Mouse (Mus musculus) common myeloid progenitor, adult 5-6 weeks (primary cell): Measurements from ENCODE around the gene Myct1. TPM values are rescaled to one million over a fixed set of nuclear protein-coding genes. Genes with fewer than 3 reads are reported as not detected.
A peak's percentile ranks its signal among the peaks of the same experiment; 100 is the strongest.

Source experiments
- ATAC-seq: replicated peaks from 2 replicates; pipeline ENCODE4 v1.8.0; 2016; ENCODE audit warnings: low read depth, mild to moderate bottlenecking, moderate TSS enrichment, inconsistent platforms; ENCODE audit not compliant: poor library complexity, severe bottlenecking
- total RNA-seq: library from RNA; stranded (forward); fragments of 200-1000, 187-1606 nt; gene quantifications from 2 replicates; pipeline ENCODE4 v1.2.3, GENCODE M21; 2017

Gene Myct1
- total RNA-seq, 1 experiment from 2014 or later, result 20.2 TPM

DNA sequence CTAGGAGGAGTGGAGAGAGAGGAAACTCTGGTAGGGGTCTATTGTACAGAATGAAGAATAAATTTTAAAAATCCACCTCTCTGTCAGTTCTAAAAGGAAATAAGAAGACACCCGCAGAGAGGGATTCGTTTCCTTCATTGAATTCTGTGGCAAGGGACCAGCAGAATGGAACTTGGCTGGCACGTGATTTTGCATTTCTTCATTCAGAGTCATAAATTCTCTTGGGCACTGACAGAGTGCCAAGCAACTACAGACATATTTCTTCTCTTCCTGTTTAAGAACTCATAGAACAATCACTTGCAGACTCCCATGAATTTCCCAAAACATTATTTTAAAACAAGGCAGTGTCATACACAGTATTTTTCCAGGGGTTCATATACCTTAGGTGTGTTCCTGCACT lies 15.3 kb downstream of the Myct1 start:
- ATAC-seq, result no peak

DNA sequence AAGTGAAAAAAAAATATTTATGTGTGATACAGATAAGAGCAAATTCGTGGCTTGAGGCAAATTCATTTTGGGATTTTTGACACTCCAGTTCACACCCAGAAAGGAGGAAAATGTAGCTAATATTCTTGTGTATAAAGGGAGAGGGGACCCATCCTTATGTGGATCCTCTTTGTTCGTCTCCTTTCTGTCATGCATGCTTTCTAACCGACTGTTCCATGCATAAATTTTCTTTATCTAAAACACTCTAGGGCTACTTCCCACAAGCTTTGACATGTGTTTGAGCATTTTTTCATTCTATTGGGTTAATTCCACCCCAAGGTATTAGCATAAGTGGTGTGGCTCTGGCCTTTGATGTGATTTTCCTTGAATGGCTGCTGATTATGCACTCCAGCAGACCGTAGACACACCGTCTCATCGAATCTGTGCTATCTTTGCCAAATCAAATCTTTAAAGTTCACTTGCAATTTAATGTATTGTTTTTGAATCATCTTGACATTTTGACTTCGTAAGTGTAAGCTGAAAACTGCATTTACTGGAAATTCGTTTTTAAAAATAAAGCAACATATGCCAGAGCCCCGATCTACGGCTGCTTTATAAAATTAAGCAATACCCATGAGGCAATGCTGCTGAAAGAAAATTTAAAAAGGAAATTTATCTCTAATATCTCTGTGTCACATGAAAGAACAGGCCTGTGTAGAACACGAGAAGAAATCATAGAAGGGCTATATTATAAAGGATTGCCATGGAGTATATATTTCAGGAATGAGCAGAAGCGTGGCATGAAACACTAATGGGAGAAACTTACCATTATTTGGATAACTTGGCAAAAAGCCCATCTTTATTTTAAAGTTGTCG lies 21.8 kb downstream of the Myct1 start:
- ATAC-seq, result no peak

DNA sequence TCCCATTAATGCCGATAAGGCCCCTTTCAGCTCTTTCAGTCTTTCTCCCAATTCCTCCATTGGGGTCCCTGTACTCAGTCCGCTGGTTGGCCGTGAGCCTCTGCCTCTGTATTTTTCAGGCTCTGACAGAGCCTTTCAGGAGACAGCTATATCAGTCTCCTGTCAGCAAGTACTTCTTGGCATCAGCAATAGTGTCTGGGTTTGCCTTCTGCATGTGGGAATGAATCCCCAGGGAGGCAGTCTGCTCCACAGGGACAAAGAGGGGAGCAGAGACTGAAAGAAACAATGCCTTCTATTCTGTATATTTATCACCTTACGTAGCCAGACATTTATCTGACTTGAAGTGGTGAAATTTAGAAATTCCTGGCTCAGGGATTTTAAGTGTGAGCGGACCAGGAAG lies 32.7 kb downstream of the Myct1 start:
- ATAC-seq, result no peak

DNA sequence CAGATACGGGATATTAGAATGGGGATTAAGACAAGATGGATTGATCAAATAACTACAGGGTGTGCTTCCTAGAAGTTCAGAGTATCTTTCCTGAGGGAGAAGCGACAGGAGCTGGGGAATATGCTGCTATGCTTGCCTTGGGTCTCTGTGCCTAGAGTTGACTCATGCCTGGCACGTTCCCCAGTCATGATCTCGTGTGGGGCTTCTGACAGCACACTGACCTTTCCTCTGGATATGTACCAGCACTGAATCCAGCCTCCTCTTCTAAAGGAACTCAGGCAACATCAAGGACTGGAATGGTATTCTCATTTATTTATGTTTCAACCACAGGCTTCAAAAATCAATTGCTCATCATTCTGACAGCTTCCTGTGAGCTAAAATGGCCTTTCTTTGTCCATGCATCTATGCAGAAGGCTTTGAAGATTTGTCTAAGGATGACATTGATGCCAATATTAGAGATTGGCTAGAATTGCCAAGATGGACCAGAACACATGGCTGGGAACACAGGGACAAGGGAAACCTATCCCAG lies 40.2 kb downstream of the Myct1 start:
- no peak for ATAC-seq

DNA sequence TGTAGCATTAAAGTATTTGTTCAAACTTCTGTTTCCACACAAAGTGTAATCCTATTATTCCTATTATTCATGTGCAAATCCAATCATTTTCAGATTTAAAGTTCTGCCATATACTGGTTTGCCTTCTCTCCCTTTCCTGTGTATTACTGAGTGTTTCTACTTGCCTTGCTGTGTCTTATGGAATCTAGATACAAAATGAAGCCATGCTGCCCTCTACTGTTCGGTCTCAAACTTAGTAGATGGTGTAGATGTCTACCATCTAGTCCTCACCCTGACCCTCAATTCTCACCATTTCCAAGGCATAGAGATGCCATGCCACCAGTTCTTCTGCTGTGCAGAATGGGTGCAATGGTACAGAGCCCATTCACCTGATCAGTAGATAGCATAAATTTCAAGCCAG lies 40.8 kb downstream of the Myct1 start:
- peak; percentile 85 for ATAC-seq

DNA sequence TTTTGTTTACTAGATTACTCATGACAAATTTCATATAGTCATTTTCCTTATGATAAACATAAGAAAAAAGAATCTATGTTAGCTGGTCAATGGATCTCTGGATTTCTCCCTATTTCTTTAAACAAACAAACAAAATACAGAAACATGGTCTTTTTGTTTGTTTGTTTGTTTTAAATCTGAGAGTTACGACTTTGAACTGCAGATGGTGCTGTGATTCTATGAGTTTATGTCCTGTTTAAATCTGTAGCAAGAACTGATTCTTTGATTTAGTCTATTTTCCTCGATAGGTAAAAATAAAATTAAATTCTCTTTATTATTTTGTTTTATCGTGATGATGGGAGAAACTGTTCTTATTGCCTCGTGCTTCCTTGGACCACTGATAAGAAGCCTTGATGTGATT lies 43.7 kb downstream of the Myct1 start:
- no peak for ATAC-seq

DNA sequence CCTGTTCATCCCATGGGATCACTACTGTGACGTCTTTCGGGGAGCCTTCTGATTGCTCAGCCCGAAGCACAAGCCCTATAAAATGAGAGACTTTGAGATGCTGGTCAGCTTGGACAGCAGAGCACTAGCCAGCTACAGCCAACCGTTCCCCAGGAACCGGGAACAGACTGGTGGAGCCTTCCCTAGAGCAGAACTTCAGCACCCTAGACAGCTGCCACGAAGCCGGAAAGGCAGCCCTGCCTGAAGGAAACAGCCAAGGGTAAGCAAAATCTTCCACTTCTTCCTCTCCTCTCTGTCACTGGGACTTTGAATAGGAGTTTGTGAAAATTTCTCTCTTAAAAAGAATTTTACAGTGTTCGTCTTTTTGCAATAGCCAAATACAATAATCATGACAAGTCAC lies 45.5 kb downstream of the Myct1 start, which contains the start of gene Vip:
Gene Vip, plus strand, starts transcription at position 107 of the 400 bp plus-strand sequence.
- peak; percentile 87 for ATAC-seq

Other genes starting within 250 kb of the Myct1 start
- 28.5 and 33.4 TPM in 2 replicates for gene Syne1, start 42.3 kb upstream of the Myct1 start, total RNA-seq
- gene Vip, start 45.4 kb downstream of the Myct1 start, total RNA-seq, result not detected in 2 replicates
- 36.2 and 48.4 TPM in 2 replicates for gene Fbxo5, start 211.8 kb downstream of the Myct1 start, total RNA-seq
- gene Mtrf1l, start 230.1 kb downstream of the Myct1 start, total RNA-seq, result 19.3 and 29.5 TPM in 2 replicates